Mouse (Mus musculus) erythroblast, embryonic 14.5 days (primary cell): ENCODE results near the gene Stox1.

ENCODE experiments used
- GATA1 ChIP-seq: IDR thresholded peaks from 2 replicates; pipeline ENCODE4 v1.6.1; 2012; ENCODE audit warnings: low read length, inconsistent platforms, mixed read lengths
- TAL1 ChIP-seq: IDR thresholded peaks from 3 replicates; pipeline ENCODE4 v1.6.1; 2012; ENCODE audit warnings: low read length, inconsistent platforms, mixed read lengths

GRCm38 (mm10) chr10:62692771-62693170 lies 33.2 kb downstream of the Stox1 start:
- no peak for TF ChIP-seq TAL1
- TF ChIP-seq GATA1: no peak
